Mouse (Mus musculus): ENCODE results near the gene Proca1. TPM values are rescaled to one million over a fixed set of nuclear protein-coding genes. Genes with fewer than 3 reads are reported as not detected.
A peak's percentile ranks its signal among the peaks of the same experiment; 100 is the strongest.

Proca1 gene
- polyA plus RNA-seq, 1 experiment, result 0.20 TPM

DNA sequence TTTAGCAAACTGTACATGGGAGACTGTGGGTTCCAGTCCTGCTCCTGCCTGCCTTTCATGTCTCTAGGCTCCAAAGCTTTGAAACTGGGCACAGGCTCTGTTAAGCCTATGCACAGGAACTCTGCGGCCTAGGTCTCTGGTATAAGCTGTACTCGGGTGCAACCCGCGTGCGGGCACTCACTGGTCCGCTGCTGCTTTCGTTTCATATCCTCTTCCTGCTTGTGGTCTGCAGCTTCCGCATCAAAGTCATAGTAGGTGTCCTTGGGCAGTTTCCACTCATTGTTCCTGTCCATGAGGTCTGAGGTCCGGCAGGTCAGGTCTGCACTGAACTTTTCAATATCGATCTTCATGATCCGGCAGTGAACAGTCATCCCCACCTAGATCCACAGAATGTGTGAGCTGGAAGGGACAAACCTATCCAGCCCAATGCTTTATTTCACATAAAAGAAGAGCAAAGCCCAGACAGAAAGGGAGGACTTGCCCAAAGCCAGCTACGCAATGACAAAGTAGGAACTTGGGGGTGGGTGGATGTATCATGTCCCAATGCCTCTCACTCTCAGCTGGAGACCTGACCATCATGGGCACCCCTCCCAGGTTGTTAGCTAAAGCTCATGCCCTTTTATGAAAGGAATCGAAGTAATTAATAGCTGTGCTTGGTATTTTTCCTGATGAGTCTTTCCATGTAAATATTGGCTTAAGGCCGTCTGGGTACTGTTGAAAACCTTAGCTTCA, 20.1 kb downstream of the Proca1 start:
- Histone ChIP-seq H3K27me3 (ENCODE audit: control insufficient read depth, insufficient read depth, low read length) (no peaks in the 10 kb centered on the region), H3K4me1 (ENCODE audit: control insufficient read depth, insufficient read depth, insufficient read length) (peaks cover 6% of the 10 kb centered on the region; the same call in 1 of the 2 replicates), H3K36me3 (ENCODE audit: control insufficient read depth, insufficient read depth, low read length) (peaks cover 53% of the 10 kb centered on the region), H3K27ac (ENCODE audit: insufficient read depth, low read length) (peak overlapping the region; percentile 39), H3K4me3 (ENCODE audit: extremely low read depth, insufficient read depth, insufficient read length) (no peak overlapping the region)
- TF ChIP-seq POLR2A (IDR thresholded peaks at IDR 0.05; ENCODE audit: low read depth, low read length), result no peak
- no peak for TF ChIP-seq CTCF (IDR thresholded peaks at IDR 0.05; ENCODE audit: extremely low read depth, insufficient read depth, insufficient read length, insufficient replicate concordance)
- peak in 1 of 2 experiments; percentile 61 for DNase-seq (ENCODE audit: low read depth in 1 of 2, low spot score in 2 of 2)
- WGBS, result 47% methylated on average over 14 of the region's 14 CpGs

DNA sequence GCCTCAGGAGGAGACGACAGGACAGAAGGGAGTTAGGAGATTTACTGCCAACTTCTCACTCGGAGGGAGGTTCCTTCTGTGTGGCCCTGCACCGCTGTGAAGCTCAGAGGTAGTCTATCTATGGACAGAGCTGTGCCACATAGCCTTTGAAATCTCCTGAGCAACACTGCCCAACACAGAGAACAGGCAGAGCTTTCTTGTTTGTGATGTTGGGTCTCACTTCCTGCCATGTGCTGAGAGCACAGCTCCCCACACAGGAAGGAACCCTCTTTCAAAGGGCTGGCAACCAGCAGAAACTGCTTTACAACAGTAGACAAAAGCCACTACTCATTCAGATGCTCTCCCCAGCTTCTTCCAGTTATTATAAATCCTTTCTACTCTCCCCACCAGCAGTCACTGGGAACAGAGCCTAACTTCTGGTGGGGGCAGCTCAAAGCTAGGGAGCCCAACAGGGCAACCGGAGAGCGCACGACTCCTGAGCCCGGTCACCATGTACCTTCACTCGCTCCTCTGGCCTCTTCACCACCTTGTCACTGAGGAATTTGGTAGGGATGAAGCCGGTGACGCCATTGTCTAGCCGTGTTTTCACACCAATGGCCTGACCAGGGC, 22.6 kb downstream of the Proca1 start:
- Histone ChIP-seq H3K4me1 (ENCODE audit: control insufficient read depth, insufficient read depth, insufficient read length) (peaks cover 6% of the 10 kb centered on the region; the same call in 1 of the 2 replicates), H3K4me3 (ENCODE audit: extremely low read depth, insufficient read depth, insufficient read length) (no peak overlapping the region), H3K27ac (ENCODE audit: insufficient read depth, low read length) (peak overlapping the region; percentile 71), H3K36me3 (ENCODE audit: control insufficient read depth, insufficient read depth, low read length) (peaks cover 53% of the 10 kb centered on the region), H3K27me3 (ENCODE audit: control insufficient read depth, insufficient read depth, low read length) (no peaks in the 10 kb centered on the region)
- 80% methylated on average over 11 of the region's 11 CpGs for WGBS
- DNase-seq (ENCODE audit: low read depth in 1 of 2, low spot score in 2 of 2), result no peak
- no peak for TF ChIP-seq CTCF (IDR thresholded peaks at IDR 0.05; ENCODE audit: extremely low read depth, insufficient read depth, insufficient read length, insufficient replicate concordance)
- TF ChIP-seq POLR2A (IDR thresholded peaks at IDR 0.05; ENCODE audit: low read depth, low read length), result no peak

DNA sequence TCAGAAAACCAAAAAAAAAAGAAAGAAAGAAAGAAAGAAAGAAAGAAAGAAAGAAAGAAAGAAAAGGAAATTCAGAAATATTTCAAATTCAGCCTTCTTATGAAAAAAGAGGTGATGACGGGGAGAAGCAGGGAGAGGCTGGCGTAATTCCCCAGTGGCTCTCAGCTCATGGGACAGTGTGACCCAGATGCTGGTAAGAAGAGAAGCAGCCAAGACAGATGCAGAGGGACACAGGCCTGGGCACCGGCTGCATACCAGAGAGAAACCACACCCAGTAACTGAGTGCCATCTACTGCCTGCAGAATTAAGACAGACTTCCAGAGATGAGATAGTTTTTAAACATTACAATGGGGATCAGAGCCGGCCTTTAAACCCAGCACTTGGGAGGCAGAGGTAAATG, 30.4 kb downstream of the Proca1 start:
- H3K27me3 ChIP-seq (ENCODE audit: control insufficient read depth, insufficient read depth, low read length), result no peaks in the 10 kb centered on the region
- H3K4me3 ChIP-seq (ENCODE audit: extremely low read depth, insufficient read depth, insufficient read length), result no peak overlapping the region
- peaks cover 69% of the 10 kb centered on the region for H3K36me3 ChIP-seq (ENCODE audit: control insufficient read depth, insufficient read depth, low read length)
- no peak for TF ChIP-seq POLR2A (IDR thresholded peaks at IDR 0.05; ENCODE audit: low read depth, low read length)
- TF ChIP-seq CTCF (IDR thresholded peaks at IDR 0.05; ENCODE audit: extremely low read depth, insufficient read depth, insufficient read length, insufficient replicate concordance), result no peak
- no peak overlapping the region for H3K27ac ChIP-seq (ENCODE audit: insufficient read depth, low read length)
- H3K4me1 ChIP-seq (ENCODE audit: control insufficient read depth, insufficient read depth, insufficient read length), result no peaks in the 10 kb centered on the region
- WGBS, result 96% methylated on average over 4 of the region's 4 CpGs
- DNase-seq (ENCODE audit: low read depth in 1 of 2, low spot score in 2 of 2), result no peak

DNA sequence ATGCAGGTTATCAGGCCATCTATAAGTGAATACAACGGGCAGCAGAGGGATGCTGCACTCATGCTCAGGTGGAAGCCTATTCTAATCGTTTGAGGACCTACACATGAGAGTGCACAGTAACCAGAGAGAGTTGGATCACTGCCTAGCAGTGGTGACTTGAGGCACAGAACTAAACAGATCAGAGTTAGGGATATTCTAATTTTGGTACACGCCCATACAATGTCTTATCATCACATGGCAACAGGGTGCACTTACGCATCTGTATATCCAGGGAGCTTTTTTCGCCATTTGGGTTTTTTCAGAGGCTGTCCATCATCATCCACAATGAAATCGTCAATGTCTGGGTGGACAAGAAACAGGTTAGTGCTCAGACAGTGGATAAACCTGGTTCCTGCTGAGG, 38.3 kb downstream of the Proca1 start:
- Histone ChIP-seq H3K4me3 (ENCODE audit: extremely low read depth, insufficient read depth, insufficient read length) (no peak overlapping the region), H3K36me3 (ENCODE audit: control insufficient read depth, insufficient read depth, low read length) (peaks cover 49% of the 10 kb centered on the region), H3K4me1 (ENCODE audit: control insufficient read depth, insufficient read depth, insufficient read length) (no peaks in the 10 kb centered on the region), H3K27me3 (ENCODE audit: control insufficient read depth, insufficient read depth, low read length) (no peaks in the 10 kb centered on the region), H3K27ac (ENCODE audit: insufficient read depth, low read length) (no peak overlapping the region)
- 85% methylated on average over 6 of the region's 6 CpGs for WGBS
- DNase-seq (ENCODE audit: low read depth in 1 of 2, low spot score in 2 of 2), result no peak
- TF ChIP-seq CTCF (IDR thresholded peaks at IDR 0.05; ENCODE audit: extremely low read depth, insufficient read depth, insufficient read length, insufficient replicate concordance) (no peak), POLR2A (IDR thresholded peaks at IDR 0.05; ENCODE audit: low read depth, low read length) (no peak)

DNA sequence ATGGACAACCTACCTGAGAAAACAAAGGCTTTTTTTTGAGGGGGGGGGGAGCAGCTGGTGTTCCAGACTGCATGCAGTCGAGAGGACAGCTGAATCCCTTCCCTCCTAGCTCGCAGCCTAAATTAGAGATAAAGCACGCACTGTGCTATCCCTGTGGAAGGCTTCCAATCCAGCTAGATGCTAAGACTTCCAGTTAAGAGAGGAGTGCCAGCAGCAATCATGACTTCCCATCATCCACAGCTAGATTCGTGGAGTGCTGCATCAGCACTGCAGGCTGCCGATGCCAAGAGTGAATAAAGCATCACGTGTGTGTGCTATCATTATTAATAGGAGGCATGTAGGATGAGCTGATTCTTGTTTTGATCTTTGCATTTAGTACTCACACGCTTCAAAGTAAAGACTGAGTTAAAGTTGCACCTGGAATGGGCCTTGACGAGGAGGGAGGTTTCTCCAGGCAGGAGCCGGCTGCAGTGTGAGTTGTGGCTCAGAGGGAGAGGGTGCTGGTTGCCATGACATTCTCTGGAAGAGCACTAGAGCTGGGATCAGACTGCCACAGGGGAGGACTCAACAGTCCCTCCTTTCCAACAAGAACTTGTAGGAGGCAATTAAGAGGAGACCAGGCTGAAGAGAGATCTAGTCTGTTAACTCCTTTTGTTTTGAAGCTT, 47.1 kb downstream of the Proca1 start:
- 90% methylated on average over 9 of the region's 9 CpGs for WGBS
- DNase-seq (ENCODE audit: low read depth in 1 of 2, low spot score in 2 of 2), result no peak
- Histone ChIP-seq H3K4me1 (ENCODE audit: control insufficient read depth, insufficient read depth, insufficient read length) (no peaks in the 10 kb centered on the region; the same call in 1 of the 2 replicates), H3K27me3 (ENCODE audit: control insufficient read depth, insufficient read depth, low read length) (no peaks in the 10 kb centered on the region), H3K4me3 (ENCODE audit: extremely low read depth, insufficient read depth, insufficient read length) (no peak overlapping the region), H3K36me3 (ENCODE audit: control insufficient read depth, insufficient read depth, low read length) (peaks cover 5% of the 10 kb centered on the region; the same call in 1 of the 2 replicates), H3K27ac (ENCODE audit: insufficient read depth, low read length) (no peak overlapping the region)
- TF ChIP-seq CTCF (IDR thresholded peaks at IDR 0.05; ENCODE audit: extremely low read depth, insufficient read depth, insufficient read length, insufficient replicate concordance), result no peak
- TF ChIP-seq POLR2A (IDR thresholded peaks at IDR 0.05; ENCODE audit: low read depth, low read length), result no peak

DNA sequence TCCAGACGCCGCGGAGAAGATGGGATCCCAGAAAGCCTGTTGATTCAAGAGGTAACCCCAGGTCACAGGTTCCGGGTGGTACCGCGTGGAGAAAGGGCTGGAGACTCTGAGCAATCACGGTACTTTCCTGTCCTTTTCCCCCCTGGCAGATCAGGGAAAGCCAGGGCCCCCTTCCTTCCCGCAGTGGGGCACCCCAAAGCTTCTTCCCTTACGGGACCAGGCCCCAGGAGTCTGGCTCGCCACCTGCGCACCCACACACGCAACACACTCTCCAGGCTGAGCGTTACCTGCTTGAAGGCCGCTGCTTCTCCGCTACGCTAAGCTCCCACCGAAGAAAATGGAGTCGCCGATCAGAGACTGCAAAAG, 52.1 kb downstream of the Proca1 start:
- TF ChIP-seq CTCF (IDR thresholded peaks at IDR 0.05; ENCODE audit: extremely low read depth, insufficient read depth, insufficient read length, insufficient replicate concordance), result no peak
- H3K4me3 ChIP-seq (ENCODE audit: extremely low read depth, insufficient read depth, insufficient read length), result peak overlapping the region; percentile 97
- peak overlapping the region; percentile 99 for H3K27ac ChIP-seq (ENCODE audit: insufficient read depth, low read length)
- no peaks in the 10 kb centered on the region for H3K27me3 ChIP-seq (ENCODE audit: control insufficient read depth, insufficient read depth, low read length)
- H3K36me3 ChIP-seq (ENCODE audit: control insufficient read depth, insufficient read depth, low read length), result peaks cover 2% of the 10 kb centered on the region; the same call in 1 of the 2 replicates
- DNase-seq (ENCODE audit: low read depth in 1 of 2, low spot score in 2 of 2), result no peak
- H3K4me1 ChIP-seq (ENCODE audit: control insufficient read depth, insufficient read depth, insufficient read length), result peaks cover 3% of the 10 kb centered on the region
- under 1% methylated on average over 19 of the region's 19 CpGs for WGBS
